Comparison of ENCODE assay signal across 9 mouse cellular contexts in the genomic region with DNA sequence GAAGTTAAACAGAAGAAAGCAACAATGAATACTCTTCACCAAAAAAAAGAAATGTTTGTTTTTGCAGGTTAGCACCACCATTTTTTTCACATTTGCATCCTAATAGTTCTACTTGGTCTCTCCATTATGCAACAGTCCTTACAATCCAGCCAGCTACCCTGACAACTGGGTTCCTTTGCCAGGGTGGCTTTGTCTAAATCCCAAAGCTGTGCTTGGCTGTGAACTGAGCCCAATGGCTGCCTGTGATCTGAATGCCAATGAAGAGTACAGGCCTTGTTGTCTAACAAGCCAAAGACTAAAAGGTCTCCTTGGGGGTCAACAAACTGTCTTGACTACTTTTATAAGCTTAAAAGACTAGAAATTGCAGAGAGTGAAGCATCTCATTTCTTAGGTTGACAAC.
DNase-seq lines count a peak whose midpoint lies in the region; ATAC-seq and TF ChIP-seq lines count a peak whose summit lies in the region.
"Had no signal": no experiment of that assay in that cellular context is flagged by ENCODE, and none has a peak within 500 bp of the region (broad histone marks: within the 10 kb centered on the region; RNA-seq: fewer than 3 reads in every experiment).

No protein-coding gene starts in this region.

- H3K4me3 ChIP-seq in neural tube, embryonic 14.5 days (ENCODE audit: low read depth, low read length): no peak overlapping the region
- H3K4me3 ChIP-seq in gastrocnemius, adult 2 months: no peak overlapping the region

- no peaks in the 10 kb centered on the region for H3K36me3 ChIP-seq in neural tube, embryonic 14.5 days (ENCODE audit: control insufficient read depth, insufficient read depth, low read length)

- H3K4me2 ChIP-seq in neural tube, embryonic 14.5 days (ENCODE audit: low read depth, low read length): no peak overlapping the region
- H3K4me2 ChIP-seq: lung, embryonic 14.5 days had no signal

- no peaks in the 10 kb centered on the region for H3K4me1 ChIP-seq in neural tube, embryonic 14.5 days (ENCODE audit: control insufficient read depth, insufficient read depth, low read length)

- intact Hi-C loops in gastrocnemius, adult 2 months (cut with DNase I): no loop called here

- H3K27me3 ChIP-seq in neural tube, embryonic 14.5 days (ENCODE audit: control insufficient read depth, insufficient read depth, low read length): no peaks in the 10 kb centered on the region

- DNase-seq in cerebellum, postnatal 14 days: peak; percentile 36 to 45
- DNase-seq in frontal cortex, postnatal 10 days (ENCODE audit: low spot score in 2 of 2): peak; percentile 35 to 52
- peak; percentile 29 to 30 for DNase-seq in left cerebral cortex, adult 18-20 months (ENCODE audit: low spot score in 2 of 2)
- no peak for DNase-seq in gastrocnemius, adult 2 months
- no peak for DNase-seq in urinary bladder, postnatal 25 days (ENCODE audit: low spot score)
- DNase-seq: gastrocnemius, postnatal 10 days; lung, embryonic 14.5 days had no signal

- no peak overlapping the region for H3K9ac ChIP-seq in neural tube, embryonic 14.5 days (replicated peaks; ENCODE audit: low read depth, low read length)
- H3K9ac ChIP-seq: lung, embryonic 14.5 days had no signal

- no peak overlapping the region for H3K27ac ChIP-seq in neural tube, embryonic 14.5 days (ENCODE audit: low read depth, low read length)
- no peak overlapping the region for H3K27ac ChIP-seq in gastrocnemius, adult 2 months

- ATAC-seq in neural tube, embryonic 14.5 days (ENCODE audit: low read depth): peak; percentile 88
- ATAC-seq in erythroid progenitor cell, adult 5-6 weeks (replicated peaks; ENCODE audit: low FRiP score, poor library complexity, severe bottlenecking): no peak

- no peak for TF ChIP-seq CTCF in gastrocnemius, adult 2 months (IDR thresholded peaks at IDR 0.05)

- no peaks in the 10 kb centered on the region for H3K9me3 ChIP-seq in neural tube, embryonic 14.5 days (ENCODE audit: control insufficient read depth, low read length)

Comparison
In these comparisons a context has a peak if more than half of its experiments do, and no peak if none do; other contexts are left out.
1. DNase-seq: peak in cerebellum, postnatal 14 days (2 of 2), frontal cortex, postnatal 10 days (2 of 2) and left cerebral cortex, adult 18-20 months (2 of 2); none in gastrocnemius, adult 2 months (single experiment) and urinary bladder, postnatal 25 days (single experiment).